Mouse (Mus musculus) midbrain, embryonic 13.5 days (tissue): ENCODE measurements around the gene Cyb5b. TPM values are rescaled to one million over a fixed set of nuclear protein-coding genes. Genes with fewer than 3 reads are reported as not detected.

Experiments used
- ATAC-seq: fragments of 200-750 bp; cut with Nextera tagmentation; 2 replicates; pipeline ENCODE4 v1.8.0; 2017; ENCODE audit warnings: mild to moderate bottlenecking, moderate TSS enrichment, moderate library complexity
- H3K27ac ChIP-seq: fragments of 300-500 bp; sonication (generic); 2 replicates; pipeline ENCODE4 v1.5.1; 2015; ENCODE audit warnings: inconsistent platforms, mild to moderate bottlenecking, moderate library complexity
- H3K27me3 ChIP-seq: fragments of 300-500 bp; sonication (generic); 2 replicates; pipeline ENCODE4 v1.6.1; 2015; ENCODE audit warnings: mild to moderate bottlenecking, inconsistent platforms
- H3K36me3 ChIP-seq: fragments of 300-500 bp; sonication (generic); 2 replicates; pipeline ENCODE4 v1.6.1; 2015; ENCODE audit warnings: mild to moderate bottlenecking, inconsistent platforms
- H3K4me1 ChIP-seq: fragments of 300-500 bp; sonication (generic); replicated peaks from 2 replicates; pipeline ENCODE4 v1.6.1; 2015; ENCODE audit warnings: inconsistent platforms
- H3K4me2 ChIP-seq: fragments of 300-500 bp; sonication (generic); replicated peaks from 2 replicates; pipeline ENCODE4 v1.6.1; 2015; ENCODE audit warnings: moderate library complexity, mild to moderate bottlenecking, inconsistent platforms
- H3K4me3 ChIP-seq: fragments of 300-500 bp; sonication (generic); replicated peaks from 2 replicates; pipeline ENCODE4 v1.5.1; 2015; ENCODE audit warnings: mild to moderate bottlenecking, inconsistent platforms
- H3K9ac ChIP-seq: fragments of 300-500 bp; sonication (generic); replicated peaks from 2 replicates; pipeline ENCODE4 v1.6.1; 2015; ENCODE audit warnings: mild to moderate bottlenecking, inconsistent platforms
- H3K9me3 ChIP-seq: fragments of 300-500 bp; sonication (generic); 2 replicates; pipeline ENCODE4 v1.6.1; 2016; ENCODE audit warnings: mild to moderate bottlenecking, inconsistent platforms
- WGBS: fragments of 180-500 bp; shearing (Covaris S2); methylation state at CpG from one replicate; pipeline ENCODE4 v1.1.7; 2015; 5-methylcytosine and 5-hydroxymethylcytosine counted together
- polyA plus RNA-seq: library from polyadenylated mRNA; unstranded; fragments of >200 nt; fragmentation: Nextera tagmentation; extraction: Ambion mirVana; gene quantifications from 2 replicates; pipeline ENCODE4 v1.2.1, GENCODE M21; 2015

The Cyb5b gene
- polyA plus RNA-seq, 1 experiment from 2014 or later: 114 TPM

GRCm38 (mm10) chr8:107186659-107187390, 36.4 kb downstream of the Cyb5b start:
- 82% methylated on average over 15 of the region's 15 CpGs for WGBS
- H3K4me2 ChIP-seq: no peak overlapping the region
- no peak for ATAC-seq

GRCm38 (mm10) chr8:107187631-107188030, 37.2 kb downstream of the Cyb5b start:
- no peak overlapping the region for H3K4me2 ChIP-seq
- no peak overlapping the region for H3K9ac ChIP-seq
- no peak overlapping the region for H3K27ac ChIP-seq
- no peaks in the 10 kb centered on the region for H3K4me1 ChIP-seq
- 65% methylated on average over 5 of the region's 5 CpGs for WGBS
- H3K4me3 ChIP-seq: no peak overlapping the region
- no peaks in the 10 kb centered on the region for H3K27me3 ChIP-seq
- H3K36me3 ChIP-seq: peaks cover 37% of the 10 kb centered on the region
- H3K9me3 ChIP-seq: no peaks in the 10 kb centered on the region
- no peak for ATAC-seq

More at GRCm38 (mm10) chr8:107186659-107187390, 36.4 kb downstream of the Cyb5b start:
- Histone ChIP-seq H3K4me3 (no peak overlapping the region), H3K36me3 (peaks cover 43% of the 10 kb centered on the region), H3K9me3 (no peaks in the 10 kb centered on the region), H3K9ac (no peak overlapping the region), H3K27ac (no peak overlapping the region), H3K4me1 (no peaks in the 10 kb centered on the region), H3K27me3 (no peaks in the 10 kb centered on the region)

GRCm38 (mm10) chr8:107192631-107193030, 42.2 kb downstream of the Cyb5b start:
- Histone ChIP-seq H3K4me3 (no peak overlapping the region), H3K9me3 (no peaks in the 10 kb centered on the region), H3K27ac (no peak overlapping the region), H3K4me1 (no peaks in the 10 kb centered on the region), H3K27me3 (no peaks in the 10 kb centered on the region), H3K4me2 (no peak overlapping the region), H3K36me3 (no peaks in the 10 kb centered on the region), H3K9ac (no peak overlapping the region)
- 66% methylated on average over 8 of the region's 8 CpGs for WGBS
- ATAC-seq: no peak

- Histone ChIP-seq H3K9ac (no peak overlapping the region), H3K9me3 (no peaks in the 10 kb centered on the region), H3K4me3 (no peak overlapping the region), H3K27ac (no peak overlapping the region), H3K36me3 (no peaks in the 10 kb centered on the region), H3K4me2 (no peak overlapping the region), H3K4me1 (no peaks in the 10 kb centered on the region), H3K27me3 (no peaks in the 10 kb centered on the region)
- ATAC-seq: no peak
- 63% methylated on average over 6 of the region's 6 CpGs for WGBS
These were observed 42.9 kb downstream of the Cyb5b start for GRCm38 (mm10) chr8:107193331-107193730.

- H3K4me2 ChIP-seq: no peak overlapping the region
- H3K27ac ChIP-seq: no peak overlapping the region
- no peaks in the 10 kb centered on the region for H3K36me3 ChIP-seq
- H3K4me1 ChIP-seq: no peaks in the 10 kb centered on the region
- WGBS: 94% methylated on average over 14 of the region's 14 CpGs
- H3K9me3 ChIP-seq: no peaks in the 10 kb centered on the region
- no peak overlapping the region for H3K9ac ChIP-seq
- H3K27me3 ChIP-seq: no peaks in the 10 kb centered on the region
- no peak for ATAC-seq
- no peak overlapping the region for H3K4me3 ChIP-seq
These were observed 44.5 kb downstream of the Cyb5b start for GRCm38 (mm10) chr8:107194786-107195451.

GRCm38 (mm10) chr8:107197901-107198826, 47.7 kb downstream of the Cyb5b start:
- Histone ChIP-seq H3K4me3 (no peak overlapping the region), H3K4me1 (no peaks in the 10 kb centered on the region), H3K9ac (no peak overlapping the region), H3K36me3 (no peaks in the 10 kb centered on the region), H3K4me2 (no peak overlapping the region; the same call in 1 of the 2 replicates), H3K27ac (no peak overlapping the region), H3K27me3 (no peaks in the 10 kb centered on the region), H3K9me3 (no peaks in the 10 kb centered on the region)
- no peak for ATAC-seq
- 72% methylated on average over 24 of the region's 24 CpGs for WGBS

GRCm38 (mm10) chr8:107205164-107205563, 54.7 kb downstream of the Cyb5b start:
- Histone ChIP-seq H3K9me3 (no peaks in the 10 kb centered on the region), H3K27ac (no peak overlapping the region), H3K4me3 (no peak overlapping the region), H3K9ac (no peak overlapping the region), H3K4me2 (no peak overlapping the region), H3K4me1 (peaks cover 6% of the 10 kb centered on the region; the same call in 1 of the 2 replicates), H3K36me3 (no peaks in the 10 kb centered on the region), H3K27me3 (no peaks in the 10 kb centered on the region)
- ATAC-seq: no peak
- WGBS: 91% methylated on average over 9 of the region's 9 CpGs

- H3K4me3 ChIP-seq: no peak overlapping the region
- no peaks in the 10 kb centered on the region for H3K27me3 ChIP-seq
- H3K36me3 ChIP-seq: no peaks in the 10 kb centered on the region
- H3K27ac ChIP-seq: no peak overlapping the region
- no peak for ATAC-seq
- H3K4me2 ChIP-seq: no peak overlapping the region
- no peak overlapping the region for H3K9ac ChIP-seq
- H3K9me3 ChIP-seq: no peaks in the 10 kb centered on the region
- H3K4me1 ChIP-seq: peaks cover 6% of the 10 kb centered on the region; the same call in 1 of the 2 replicates
- WGBS: 74% methylated on average over 23 of the region's 23 CpGs
These were observed 55.5 kb downstream of the Cyb5b start for GRCm38 (mm10) chr8:107205701-107206561.

GRCm38 (mm10) chr8:107206782-107207525, 56.5 kb downstream of the Cyb5b start:
- Histone ChIP-seq H3K9ac (no peak overlapping the region), H3K9me3 (no peaks in the 10 kb centered on the region), H3K27ac (no peak overlapping the region), H3K27me3 (no peaks in the 10 kb centered on the region), H3K4me1 (peaks cover 6% of the 10 kb centered on the region; the same call in 1 of the 2 replicates), H3K4me3 (no peak overlapping the region), H3K4me2 (no peak overlapping the region), H3K36me3 (no peaks in the 10 kb centered on the region)
- 81% methylated on average over 9 of the region's 9 CpGs for WGBS
- no peak for ATAC-seq

- Histone ChIP-seq H3K27me3 (no peaks in the 10 kb centered on the region), H3K4me3 (no peak overlapping the region), H3K4me2 (no peak overlapping the region), H3K9me3 (no peaks in the 10 kb centered on the region), H3K4me1 (peaks cover 6% of the 10 kb centered on the region; the same call in 1 of the 2 replicates), H3K36me3 (no peaks in the 10 kb centered on the region), H3K9ac (no peak overlapping the region), H3K27ac (no peak overlapping the region)
- 92% methylated on average over 7 of the region's 7 CpGs for WGBS
- ATAC-seq: no peak
These were observed 58.7 kb downstream of the Cyb5b start for GRCm38 (mm10) chr8:107209185-107209584.

GRCm38 (mm10) chr8:107212006-107212405, 61.6 kb downstream of the Cyb5b start:
- H3K9me3 ChIP-seq: no peaks in the 10 kb centered on the region
- no peaks in the 10 kb centered on the region for H3K36me3 ChIP-seq
- H3K27me3 ChIP-seq: no peaks in the 10 kb centered on the region
- no peak overlapping the region for H3K27ac ChIP-seq
- no peak overlapping the region for H3K4me2 ChIP-seq
- no peak overlapping the region for H3K4me3 ChIP-seq
- no peak for ATAC-seq
- WGBS: 92% methylated on average over 7 of the region's 7 CpGs
- no peak overlapping the region for H3K9ac ChIP-seq
- H3K4me1 ChIP-seq: no peaks in the 10 kb centered on the region
